Mouse (Mus musculus) forebrain, embryonic 11.5 days (tissue): ENCODE measurements around the gene Usb1. TPM values are rescaled to one million over a fixed set of nuclear protein-coding genes. Genes with fewer than 3 reads are reported as not detected.

ENCODE experiments used
- ATAC-seq: fragments of 200-750 bp; cut with Nextera tagmentation; replicated peaks from 2 replicates; pipeline ENCODE4 v1.8.0; 2017; ENCODE audit warnings: moderate TSS enrichment; ENCODE audit not compliant: low FRiP score
- DNase-seq: peaks from one replicate; pipeline ENCODE4 v3.0.0-alpha.2; 2017; ENCODE audit warnings: low spot score
- H3K27ac ChIP-seq: fragments of 300-500 bp; sonication (generic); 2 replicates; pipeline ENCODE4 v1.5.1; 2014; ENCODE audit warnings: low read depth, low read length
- H3K27me3 ChIP-seq: fragments of 300-500 bp; sonication (generic); 2 replicates; pipeline ENCODE4 v1.6.1; 2014; ENCODE audit warnings: mild to moderate bottlenecking, low read length, mixed read lengths; ENCODE audit not compliant: control insufficient read depth, insufficient read depth
- H3K36me3 ChIP-seq: fragments of 300-500 bp; sonication (generic); 2 replicates; pipeline ENCODE4 v1.6.1; 2014; ENCODE audit warnings: mild to moderate bottlenecking, low read length, moderate library complexity, mixed read lengths; ENCODE audit not compliant: control insufficient read depth, insufficient read depth
- H3K4me1 ChIP-seq: fragments of 300-500 bp; sonication (generic); replicated peaks from 2 replicates; pipeline ENCODE4 v1.6.1; 2014; ENCODE audit warnings: low read length, mixed read lengths; ENCODE audit not compliant: control insufficient read depth, insufficient read depth
- H3K4me2 ChIP-seq: fragments of 300-500 bp; sonication (generic); 2 replicates; pipeline ENCODE4 v1.6.1; 2014; ENCODE audit warnings: low read depth, mild to moderate bottlenecking, low read length, moderate library complexity, mixed read lengths; ENCODE audit not compliant: severe bottlenecking
- H3K4me3 ChIP-seq: fragments of 300-500 bp; sonication (generic); 2 replicates; pipeline ENCODE4 v1.5.1; 2014; ENCODE audit warnings: low read depth, low read length
- H3K9ac ChIP-seq: fragments of 300-500 bp; sonication (generic); 2 replicates; pipeline ENCODE4 v1.6.1; 2014; ENCODE audit warnings: low read length
- H3K9me3 ChIP-seq: fragments of 300-500 bp; sonication (generic); 2 replicates; pipeline ENCODE4 v1.6.1; 2016; ENCODE audit warnings: low read length, mixed read lengths; ENCODE audit not compliant: control insufficient read depth
- WGBS: fragments of 180-500 bp; shearing (Covaris S2); extraction: QIAGEN DNeasy Blood & Tissue Kit; methylation state at CpG from one replicate; pipeline ENCODE4 v1.1.7; 2014; 5-methylcytosine and 5-hydroxymethylcytosine counted together
- polyA plus RNA-seq: library from polyadenylated mRNA; unstranded; fragments of >200 nt; fragmentation: Nextera tagmentation; extraction: Ambion mirVana; gene quantifications from 2 replicates; pipeline ENCODE4 v1.2.1, GENCODE M21; 2014

Usb1 gene
- polyA plus RNA-seq, 1 experiment from 2014 or later = 43.1 TPM

DNA sequence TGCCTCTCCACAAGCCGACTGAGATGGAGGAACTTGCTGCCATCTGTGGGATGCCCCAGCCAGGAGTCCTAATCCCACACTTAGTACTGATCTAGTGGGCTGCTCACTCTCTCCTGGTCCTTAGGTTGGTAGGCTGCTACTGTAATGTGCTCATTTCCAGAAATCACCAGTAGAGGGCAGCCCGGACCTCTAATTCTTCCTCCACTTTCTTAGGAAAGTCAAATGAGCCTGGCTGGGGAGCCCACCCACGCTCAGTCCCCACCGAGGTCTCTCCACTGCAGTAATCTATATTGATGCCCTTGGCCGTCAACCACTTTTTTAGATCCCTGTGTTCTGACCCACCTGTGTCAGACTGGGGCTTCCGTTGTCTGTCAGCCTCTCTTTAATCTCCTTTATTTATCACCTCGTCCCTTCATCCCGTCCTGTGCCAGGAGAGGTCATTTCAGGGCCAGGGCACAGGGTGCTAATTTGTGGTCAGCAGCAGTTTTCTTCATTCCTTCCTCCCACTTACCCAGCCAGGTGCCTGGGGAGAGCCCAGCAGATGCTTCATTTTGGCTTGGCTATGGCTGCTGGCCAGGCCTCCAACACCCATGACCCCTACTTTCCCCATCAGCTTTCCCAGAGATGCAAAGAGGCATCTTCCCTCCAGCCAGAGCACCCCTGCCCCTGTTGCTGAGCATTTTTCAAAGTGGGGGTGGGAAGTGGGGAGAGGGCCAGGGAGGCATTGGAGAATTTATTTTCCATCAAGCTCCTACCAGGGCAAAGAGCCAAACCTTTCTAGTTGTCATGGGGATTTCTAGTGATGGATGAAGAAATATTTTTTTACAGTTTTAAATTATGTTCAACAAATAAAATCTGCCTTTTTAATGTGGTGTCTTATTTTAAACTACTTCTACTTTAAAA, 14.8 kb downstream of the Usb1 start:
- Histone ChIP-seq H3K9ac (no peak overlapping the region; the same call in 1 of the 2 replicates), H3K4me2 (no peak overlapping the region), H3K27me3 (no peaks in the 10 kb centered on the region), H3K9me3 (no peaks in the 10 kb centered on the region), H3K4me1 (0 out of 2 replicates have a peak, but pooled peaks cover 1% of the 10 kb centered on the region), H3K4me3 (no peak overlapping the region), H3K36me3 (no peaks in the 10 kb centered on the region), H3K27ac (no peak overlapping the region)
- ATAC-seq (peak; percentile 57), DNase-seq (peak; percentile 84)
- WGBS = 34% methylated on average over 8 of the region's 8 CpGs

DNA sequence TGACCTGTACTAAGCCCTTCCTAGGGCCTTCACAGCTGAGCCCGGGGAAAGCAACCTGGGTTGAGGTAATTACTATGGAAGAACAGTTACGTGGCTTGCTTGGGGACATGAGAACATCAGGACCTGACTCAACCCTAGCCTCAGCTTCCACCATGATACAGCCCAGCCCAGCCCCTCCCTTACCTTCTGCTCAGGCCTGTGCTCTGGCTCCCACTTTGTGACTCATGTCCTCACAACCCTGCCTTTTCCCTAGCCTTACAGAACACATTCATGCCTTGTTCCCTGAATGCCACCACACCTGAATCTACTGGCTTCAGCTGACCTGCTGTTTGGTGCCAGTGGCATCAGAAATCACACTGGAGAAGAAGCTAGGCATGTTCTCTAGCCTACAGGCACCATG, 16.3 kb downstream of the Usb1 start:
- Histone ChIP-seq H3K9me3 (no peaks in the 10 kb centered on the region), H3K27ac (no peak overlapping the region), H3K27me3 (no peaks in the 10 kb centered on the region), H3K4me2 (no peak overlapping the region), H3K4me1 (0 out of 2 replicates have a peak, but pooled peaks cover 2% of the 10 kb centered on the region), H3K36me3 (no peaks in the 10 kb centered on the region), H3K9ac (no peak overlapping the region), H3K4me3 (no peak overlapping the region)
- DNase-seq (no peak), ATAC-seq (no peak)
- 90% methylated on average over 2 of the region's 2 CpGs for WGBS

DNA sequence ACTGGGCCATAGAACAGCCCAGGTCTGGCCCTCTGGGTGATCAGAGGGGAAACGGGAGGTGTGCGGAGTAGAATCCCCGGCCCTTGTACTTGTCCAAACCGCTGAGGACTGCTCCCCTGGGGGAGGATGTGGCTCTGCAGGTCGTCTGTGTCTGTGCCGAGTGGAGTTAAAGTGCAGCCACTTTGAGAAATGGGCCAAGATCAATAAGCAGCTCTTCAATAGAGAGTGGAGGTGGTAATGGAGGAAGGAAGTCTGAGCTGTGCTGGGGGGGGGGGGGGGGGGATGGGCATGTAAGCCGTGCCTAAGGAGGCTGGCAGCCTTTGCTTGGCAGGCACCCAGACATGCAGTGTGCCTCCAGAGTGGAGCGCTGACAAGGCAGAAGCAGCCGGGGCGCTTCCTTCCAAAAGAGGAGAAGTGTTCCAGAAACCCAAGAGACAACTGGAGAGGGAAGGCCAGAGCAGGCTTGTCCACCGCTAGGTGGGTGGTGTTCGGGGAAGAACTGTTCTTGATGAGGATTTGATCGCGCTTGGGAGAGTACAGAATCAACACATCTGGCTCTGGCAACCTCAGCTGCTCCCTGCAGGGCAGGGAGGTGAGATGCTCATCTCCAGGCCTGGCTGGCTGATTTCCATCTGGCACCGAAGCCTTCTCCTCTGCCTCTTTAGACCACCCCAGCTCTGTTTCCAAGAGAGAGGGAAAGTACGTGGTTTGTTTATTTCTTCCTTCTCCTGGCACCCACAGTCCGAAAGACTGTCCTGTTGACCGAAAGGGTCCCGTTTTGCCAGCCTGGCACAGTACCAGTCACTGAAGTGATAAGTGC, 16.9 kb downstream of the Usb1 start:
- Histone ChIP-seq H3K27ac (no peak overlapping the region), H3K27me3 (no peaks in the 10 kb centered on the region), H3K4me2 (no peak overlapping the region), H3K9me3 (no peaks in the 10 kb centered on the region), H3K4me3 (no peak overlapping the region), H3K9ac (no peak overlapping the region), H3K4me1 (peaks cover 4% of the 10 kb centered on the region), H3K36me3 (no peaks in the 10 kb centered on the region)
- no peak for DNase-seq
- 69% methylated on average over 19 of the region's 19 CpGs for WGBS
- no peak for ATAC-seq

DNA sequence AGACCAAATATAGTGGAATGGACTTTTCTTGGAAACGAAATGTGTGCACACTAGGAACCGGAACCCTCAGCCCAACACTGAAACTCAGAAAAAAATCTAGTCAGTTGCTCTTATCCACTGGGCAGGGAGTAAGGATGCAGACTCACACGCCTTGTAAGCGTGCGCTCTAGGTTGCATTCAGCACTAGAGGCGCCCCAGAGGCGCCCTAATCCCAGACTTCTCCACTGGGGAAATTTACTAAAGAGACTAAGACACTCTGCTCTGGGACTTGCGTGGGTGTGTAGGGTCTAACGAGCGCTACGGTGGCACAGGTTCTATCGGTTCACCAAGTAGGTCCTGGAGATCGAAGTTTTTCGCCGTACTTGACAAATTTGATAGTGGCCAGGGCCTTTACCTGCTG, 19.4 kb downstream of the Usb1 start:
- H3K9me3 ChIP-seq = no peaks in the 10 kb centered on the region
- H3K27ac ChIP-seq = no peak overlapping the region
- DNase-seq (peak; percentile 66), ATAC-seq (0 out of 2 replicates have a peak, but pooled peaks have one; percentile 26)
- peak overlapping the region; percentile 93 for H3K4me2 ChIP-seq
- no peak overlapping the region for H3K9ac ChIP-seq
- H3K4me1 ChIP-seq = peaks cover 6% of the 10 kb centered on the region
- peak overlapping the region; percentile 77 for H3K4me3 ChIP-seq
- no peaks in the 10 kb centered on the region for H3K27me3 ChIP-seq
- H3K36me3 ChIP-seq = no peaks in the 10 kb centered on the region
- 3% methylated on average over 15 of the region's 15 CpGs for WGBS

DNA sequence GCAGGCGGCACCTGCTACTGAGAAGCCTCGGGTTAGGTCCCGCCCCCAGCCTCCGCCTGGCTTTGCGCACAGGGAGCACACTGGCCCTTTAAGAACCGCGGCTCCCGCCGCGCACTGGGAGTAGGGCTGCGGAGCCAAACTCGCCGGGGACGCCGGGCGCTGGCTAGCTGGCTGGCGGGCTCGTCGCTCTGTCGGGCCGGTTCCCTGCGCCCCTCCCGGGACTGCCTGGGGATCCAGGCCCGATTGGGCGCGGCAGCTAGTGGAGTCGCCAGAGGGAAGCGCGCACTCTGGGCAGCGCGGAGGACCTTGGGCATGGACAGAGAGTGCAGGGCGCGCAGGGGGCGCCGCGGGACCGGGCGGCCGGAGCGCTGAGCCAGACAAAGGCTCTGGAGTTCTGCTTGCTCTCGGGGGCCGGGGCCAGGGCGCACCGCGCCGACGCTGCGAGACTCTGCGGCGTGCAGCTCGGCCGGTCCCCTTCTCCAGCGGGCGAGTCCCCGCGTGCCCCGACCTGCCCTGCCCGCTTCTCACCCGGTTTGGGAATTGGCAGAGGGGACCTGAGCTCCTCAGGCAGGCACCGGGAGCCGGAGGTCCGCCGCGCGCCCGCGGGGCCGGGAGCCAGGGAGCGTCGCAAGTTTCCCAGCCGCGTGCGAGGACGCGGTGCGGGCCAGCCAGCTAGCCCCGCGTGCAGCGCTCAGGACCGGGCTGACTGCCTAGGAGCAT, 20.2 kb downstream of the Usb1 start, which contains the start of gene Mmp15:
Gene Mmp15, plus strand, starts transcription at position 118 of the 720 bp plus-strand sequence.
- peak; percentile 84 for ATAC-seq
- H3K9ac ChIP-seq = peak within 1 kb of the TSS; percentile 93
- H3K27me3 ChIP-seq = no peaks in the 10 kb centered on the region
- H3K36me3 ChIP-seq = no peaks in the 10 kb centered on the region
- peak within 1 kb of the TSS; percentile 77 for H3K4me3 ChIP-seq
- H3K4me2 ChIP-seq = peak within 1 kb of the TSS; percentile 93
- peaks cover 6% of the 10 kb centered on the region for H3K4me1 ChIP-seq
- under 1% methylated on average over 79 of the region's 80 CpGs for WGBS
- peak; percentile 89 for DNase-seq
- H3K9me3 ChIP-seq = no peaks in the 10 kb centered on the region
- H3K27ac ChIP-seq = peak within 1 kb of the TSS; percentile 66

DNA sequence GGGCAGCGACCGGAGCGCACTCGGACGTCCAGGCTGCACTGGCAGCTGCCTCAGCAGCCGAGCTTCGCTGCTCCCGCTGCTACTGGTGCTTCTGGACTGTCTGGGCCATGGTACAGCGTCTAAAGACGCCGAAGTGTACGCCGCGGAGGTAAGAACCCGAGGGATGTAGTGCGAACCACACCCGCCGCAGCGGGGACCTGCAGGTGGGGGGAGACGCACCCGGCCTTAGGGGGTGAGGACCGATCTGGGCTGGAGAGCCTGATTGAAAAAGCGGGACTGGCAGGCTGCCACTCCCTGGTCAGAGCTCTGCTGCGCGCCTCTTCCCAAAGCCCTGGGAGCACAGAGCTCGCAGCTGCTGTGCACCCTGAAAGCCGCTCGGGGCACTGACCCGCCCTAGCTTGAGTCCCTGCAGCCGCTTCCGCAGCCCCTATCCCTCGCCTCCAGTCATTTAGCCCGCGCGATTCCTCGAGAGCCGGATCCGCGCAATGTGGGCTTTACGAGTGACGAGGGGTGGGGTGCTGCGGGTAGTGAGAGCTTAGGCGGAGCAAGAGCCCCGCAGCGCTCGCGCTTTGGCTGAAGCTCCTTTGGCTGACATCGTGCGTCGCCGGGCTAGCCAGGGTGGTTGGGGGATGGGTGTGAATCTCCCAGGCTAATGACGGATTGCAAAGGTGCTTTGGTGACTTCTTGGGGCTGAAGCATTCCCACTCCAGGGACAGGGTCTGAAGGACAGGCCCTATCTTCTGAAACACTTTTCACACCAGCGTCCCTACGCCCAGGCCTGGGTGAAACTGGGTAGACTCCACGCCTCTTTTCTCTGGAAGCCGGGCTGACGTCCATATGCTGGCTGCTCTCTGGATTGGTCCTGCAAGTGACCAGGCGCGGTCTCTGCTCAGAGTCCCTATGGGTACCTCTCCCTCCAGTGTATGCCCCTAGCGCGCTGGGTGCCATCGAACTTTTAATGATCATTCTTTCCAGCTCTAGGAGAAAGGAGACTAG, 21.1 kb downstream of the Usb1 start:
- peaks cover 6% of the 10 kb centered on the region for H3K4me1 ChIP-seq
- peak overlapping the region; percentile 77 for H3K4me3 ChIP-seq
- H3K4me2 ChIP-seq = peak overlapping the region; percentile 93
- H3K27me3 ChIP-seq = no peaks in the 10 kb centered on the region
- ATAC-seq (peak; percentile 60), DNase-seq (peak; percentile 83)
- H3K9me3 ChIP-seq = no peaks in the 10 kb centered on the region
- H3K9ac ChIP-seq = peak overlapping the region; percentile 93
- peak overlapping the region; percentile 66; the same call in 1 of the 2 replicates for H3K27ac ChIP-seq
- 1% methylated on average over 62 of the region's 62 CpGs for WGBS
- H3K36me3 ChIP-seq = no peaks in the 10 kb centered on the region

DNA sequence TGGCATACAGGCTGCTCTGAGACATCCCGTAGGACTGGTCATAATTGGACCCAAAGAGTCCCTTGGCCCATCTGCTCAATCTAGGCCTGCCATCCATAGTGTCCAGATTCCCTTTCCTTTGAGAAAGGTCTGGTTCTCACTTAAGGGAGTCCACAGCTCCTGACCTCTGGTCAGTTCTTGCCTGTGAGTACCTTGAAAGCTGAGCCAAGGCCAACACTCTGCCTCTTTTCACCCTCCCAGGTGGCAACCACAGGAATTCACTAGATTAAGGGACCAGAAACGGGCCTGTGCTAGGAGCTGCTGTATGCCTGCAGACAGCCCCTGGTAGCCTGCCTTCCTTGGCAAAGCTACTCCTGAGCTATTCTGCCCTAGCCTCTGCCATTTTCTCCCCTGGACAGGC, 22.5 kb downstream of the Usb1 start:
- H3K27me3 ChIP-seq = no peaks in the 10 kb centered on the region
- no peak overlapping the region for H3K4me2 ChIP-seq
- H3K9ac ChIP-seq = no peak overlapping the region
- no peaks in the 10 kb centered on the region for H3K9me3 ChIP-seq
- DNase-seq (no peak), ATAC-seq (no peak)
- H3K36me3 ChIP-seq = no peaks in the 10 kb centered on the region
- 95% methylated on average over 2 of the region's 2 CpGs for WGBS
- H3K4me1 ChIP-seq = peaks cover 6% of the 10 kb centered on the region
- no peak overlapping the region for H3K27ac ChIP-seq
- H3K4me3 ChIP-seq = no peak overlapping the region
